8 mouse cellular contexts compared by ENCODE assay signal in genomic region chr16:97996616-97997382, GRCm38 (mm10). TPM values are rescaled to one million over a fixed set of nuclear protein-coding genes. Genes with fewer than 3 reads are reported as not detected.
DNase-seq lines count a peak whose midpoint lies in the region; ATAC-seq lines count a peak whose summit lies in the region.

TSS of gene B230307C23Rik (plus strand) at chr16:97997315.

- DNase-seq in c-Kit-negative CD71-positive TER-119-positive erythroid progenitor cells, embryonic 14.5 days (ENCODE audit: low read depth, low spot score) = peak; percentile 76
- DNase-seq in fibroblast of lung, adult 2 months (ENCODE audit: low read depth) = peak; percentile 84
- peak; percentile 91 for DNase-seq in kidney, postnatal 14 days
- DNase-seq in liver, embryonic 13.5 days = peak; percentile 82
- peak; percentile 83 for DNase-seq in neural tube, embryonic 10.5 days (ENCODE audit: extremely low spot score, low spot score)

- WGBS in heart, embryonic 14.5 days = 2% methylated on average over 22 of the region's 22 CpGs
- under 1% methylated on average over 22 of the region's 22 CpGs for WGBS in liver, embryonic 13.5 days (ENCODE audit: insufficient replicate concordance)
- WGBS in stomach, embryonic 16.5 days = 1% methylated on average over 22 of the region's 22 CpGs

- H3K27me3 ChIP-seq in heart, embryonic 14.5 days (ENCODE audit: control insufficient read depth, insufficient read depth, low read length) = no peaks in the 10 kb centered on the region
- H3K27me3 ChIP-seq in liver, embryonic 13.5 days = no peaks in the 10 kb centered on the region
- H3K27me3 ChIP-seq in stomach, embryonic 16.5 days (ENCODE audit: control insufficient read depth, insufficient read depth, low read length) = no peaks in the 10 kb centered on the region

- peaks cover 4 to 18% of the 10 kb centered on the region in 2 experiments; a peak in 3 of 4 replicates for H3K4me1 ChIP-seq in heart, embryonic 14.5 days (ENCODE audit: control insufficient read depth in 2 of 2, insufficient read depth in 2 of 2, low read length in 2 of 2)
- peaks cover 30% of the 10 kb centered on the region for H3K4me1 ChIP-seq in liver, embryonic 13.5 days (replicated peaks)
- peaks cover 15% of the 10 kb centered on the region for H3K4me1 ChIP-seq in stomach, embryonic 16.5 days (ENCODE audit: control insufficient read depth, insufficient read depth, low read length)

- H3K9ac ChIP-seq in heart, embryonic 14.5 days (ENCODE audit: low read length) = peak within 1 kb of the TSS; percentile 75
- peak within 1 kb of the TSS; percentile 73 for H3K9ac ChIP-seq in liver, embryonic 13.5 days
- peak within 1 kb of the TSS; percentile 75 for H3K9ac ChIP-seq in stomach, embryonic 16.5 days (ENCODE audit: low read length)

- peak within 1 kb of the TSS; percentile 77 for H3K4me2 ChIP-seq in heart, embryonic 14.5 days (ENCODE audit: low read length)
- peak within 1 kb of the TSS; percentile 78 for H3K4me2 ChIP-seq in liver, embryonic 13.5 days
- H3K4me2 ChIP-seq in stomach, embryonic 16.5 days (ENCODE audit: low read depth, low read length) = peak within 1 kb of the TSS; percentile 69

- H3K4me3 ChIP-seq in heart, embryonic 14.5 days (ENCODE audit: control insufficient read depth in 1 of 2, insufficient read depth in 1 of 2, low read depth in 1 of 2, low read length in 2 of 2) = peak within 1 kb of the TSS; percentile 59 to 86
- peak within 1 kb of the TSS; percentile 73 for H3K4me3 ChIP-seq in liver, embryonic 13.5 days (replicated peaks)
- peak within 1 kb of the TSS; percentile 53 for H3K4me3 ChIP-seq in stomach, embryonic 16.5 days (replicated peaks; ENCODE audit: low read length)

- H3K36me3 ChIP-seq in heart, embryonic 14.5 days (ENCODE audit: control insufficient read depth, insufficient read depth, low read length) = no peaks in the 10 kb centered on the region
- H3K36me3 ChIP-seq in liver, embryonic 13.5 days = peaks cover 22% of the 10 kb centered on the region
- H3K36me3 ChIP-seq in stomach, embryonic 16.5 days (ENCODE audit: control insufficient read depth, insufficient read depth, low read length) = peaks cover 11% of the 10 kb centered on the region

- ATAC-seq in CD4-positive, CD25-positive, alpha-beta regulatory T cell, adult 4 months = peak; percentile 97
- peak; percentile 93 for ATAC-seq in heart, embryonic 14.5 days (ENCODE audit: insufficient number of reproducible peaks, insufficient read depth, low FRiP score, low read depth)
- ATAC-seq in liver, embryonic 13.5 days (ENCODE audit: low read depth) = peak; percentile 97
- peak; percentile 97 for ATAC-seq in stomach, embryonic 16.5 days (ENCODE audit: insufficient read depth, low FRiP score)

- peak within 1 kb of the TSS; percentile 75 to 91 for H3K27ac ChIP-seq in heart, embryonic 14.5 days (replicated peaks in 1 of 2; ENCODE audit: control insufficient read depth in 1 of 2, insufficient read depth in 1 of 2, low read depth in 2 of 2, low read length in 2 of 2)
- H3K27ac ChIP-seq in liver, embryonic 13.5 days = peak within 1 kb of the TSS; percentile 80
- peak within 1 kb of the TSS; percentile 88 for H3K27ac ChIP-seq in stomach, embryonic 16.5 days (ENCODE audit: low read length)

- H3K9me3 ChIP-seq in heart, embryonic 14.5 days (ENCODE audit: control insufficient read depth, low read length) = no peaks in the 10 kb centered on the region
- H3K9me3 ChIP-seq in liver, embryonic 13.5 days (replicated peaks) = no peaks in the 10 kb centered on the region
- peaks cover 3% of the 10 kb centered on the region; the same call in 1 of the 2 replicates for H3K9me3 ChIP-seq in stomach, embryonic 16.5 days (replicated peaks; ENCODE audit: control insufficient read depth, low read length)

RNA-seq across cellular contexts. Expression of gene B230307C23Rik, which starts in this region (rescaled TPM):
- polyA plus RNA-seq in CD4-positive, CD25-positive, alpha-beta regulatory T cell, adult 4 months (2017; shearing (Covaris generic)) = 10 to 100 TPM; 43.8 to 46.1 TPM
- polyA plus RNA-seq in heart, embryonic 14.5 days (2014; fragmentation: Nextera tagmentation; extraction: Ambion mirVana) = 13.8 and 17.9 TPM in 2 replicates
- polyA plus RNA-seq in liver, embryonic 13.5 days (2015; fragmentation: Nextera tagmentation; extraction: Ambion mirVana) = 13.9 and 17.0 TPM in 2 replicates
- 25.5 and 31.2 TPM in 2 replicates for polyA plus RNA-seq in stomach, embryonic 16.5 days (2015; fragmentation: Nextera tagmentation; extraction: Ambion mirVana)

Comparison
In these comparisons a context has a peak if more than half of its experiments do, and no peak if none do; other contexts are left out.
1. Peak in every context shown above with its lines: DNase-seq, ATAC-seq, H3K4me3 ChIP-seq and H3K27ac ChIP-seq.